Mouse (Mus musculus) gastrocnemius, adult 2 months (tissue): ENCODE results near the gene C8b. TPM values are rescaled to one million over a fixed set of nuclear protein-coding genes. Genes with fewer than 3 reads are reported as not detected.

Source experiments
- DNase-seq: peaks from one replicate; pipeline ENCODE4 v3.0.0; 2022
- H3K27ac ChIP-seq: fragments of 200-600 bp; 2 replicates; pipeline ENCODE4 v1.8.1; 2022; ENCODE audit warnings: mild to moderate bottlenecking
- H3K4me3 ChIP-seq: fragments of 200-600 bp; 2 replicates; pipeline ENCODE4 v1.8.1; 2022; ENCODE audit warnings: mild to moderate bottlenecking, moderate library complexity
- CTCF ChIP-seq: fragments of 200-600 bp; IDR thresholded peaks from 2 replicates; pipeline ENCODE4 v1.8.1; 2022; ENCODE audit warnings: antibody characterized with exemption, mild to moderate bottlenecking, moderate library complexity
- intact Hi-C: fragments of 180-260 bp; cut with DNase I; formaldehyde crosslinking; loops from one replicate; pipeline ENCODE4 v1.15.1; 2025
- long read RNA-seq, 2 experiments: library from polyadenylated mRNA; stranded (forward); transcript quantifications; one replicate each; pipeline ENCODE4 v2.0.0; 2021
- total RNA-seq, 2 experiments: library from RNA; stranded (reverse); gene quantifications; 2 replicates each; pipeline ENCODE4 v1.2.3; 2021

Gene C8b
- not detected for total RNA-seq
- long read RNA-seq, experiment 1, result 0 reads
- long read RNA-seq, experiment 2, result 0 reads

DNA sequence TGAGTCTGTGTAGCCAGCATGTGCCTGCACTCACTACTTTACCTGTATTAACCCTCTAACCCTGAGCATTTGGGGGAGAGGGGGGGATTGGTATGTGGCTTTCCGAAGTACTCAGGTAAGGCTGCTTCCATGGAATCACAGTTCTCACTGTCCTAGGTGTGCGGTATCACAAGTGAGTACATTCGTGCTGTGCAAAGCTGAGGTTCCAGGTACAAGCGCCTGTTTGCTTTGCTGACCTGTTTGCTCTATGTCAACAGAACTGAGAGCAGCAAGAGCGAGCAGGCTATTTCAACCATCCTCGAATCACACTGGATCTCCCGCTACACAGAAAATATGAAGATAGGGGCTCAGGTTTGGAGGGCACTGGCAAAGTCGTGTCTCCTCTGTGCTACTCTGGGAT, at the start of gene C8b:
Gene C8b (plus strand): TSS at position 253 of the 400 bp plus-strand sequence.
- intact Hi-C loops, result no loop called here
- Histone ChIP-seq H3K27ac (no peak within 1 kb of the TSS), H3K4me3 (no peak within 1 kb of the TSS)
- DNase-seq, result no peak
- TF ChIP-seq CTCF, result no peak

DNA sequence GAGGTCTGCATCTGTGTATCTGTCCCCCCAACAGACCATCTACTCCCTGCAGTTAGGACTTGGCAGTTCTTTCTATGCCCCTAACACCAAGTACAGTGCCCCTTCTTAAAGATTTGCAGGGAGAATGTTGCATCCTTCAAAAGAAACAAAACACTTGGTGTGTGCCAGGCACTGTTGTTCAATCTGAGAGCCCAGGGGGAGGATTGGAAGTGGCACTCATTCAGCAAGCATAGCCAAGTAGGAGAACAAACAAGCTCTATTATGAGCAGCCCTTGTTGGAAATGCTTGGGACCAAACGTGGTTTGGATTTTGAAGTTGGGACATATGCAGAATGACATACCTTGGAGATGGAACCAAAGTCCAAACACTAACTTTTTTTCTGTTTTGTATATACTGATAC, 49.6 kb upstream of the C8b start:
- DNase-seq, result no peak
- TF ChIP-seq CTCF, result no peak
- no peak overlapping the region for H3K4me3 ChIP-seq
- intact Hi-C loops, result no loop called here
- no peak overlapping the region for H3K27ac ChIP-seq

GRCm38 (mm10) chr4:104718973-104719795, 46.9 kb upstream of the C8b start:
- Histone ChIP-seq H3K4me3 (no peak overlapping the region), H3K27ac (no peak overlapping the region)
- intact Hi-C loops, result no loop called here
- no peak for DNase-seq
- TF ChIP-seq CTCF, result no peak

- intact Hi-C loops, result no loop called here
- no peak for TF ChIP-seq CTCF
- Histone ChIP-seq H3K27ac (no peak overlapping the region), H3K4me3 (no peak overlapping the region)
- DNase-seq, result no peak
These were observed 42.5 kb upstream of the C8b start for GRCm38 (mm10) chr4:104723527-104724045.

DNA sequence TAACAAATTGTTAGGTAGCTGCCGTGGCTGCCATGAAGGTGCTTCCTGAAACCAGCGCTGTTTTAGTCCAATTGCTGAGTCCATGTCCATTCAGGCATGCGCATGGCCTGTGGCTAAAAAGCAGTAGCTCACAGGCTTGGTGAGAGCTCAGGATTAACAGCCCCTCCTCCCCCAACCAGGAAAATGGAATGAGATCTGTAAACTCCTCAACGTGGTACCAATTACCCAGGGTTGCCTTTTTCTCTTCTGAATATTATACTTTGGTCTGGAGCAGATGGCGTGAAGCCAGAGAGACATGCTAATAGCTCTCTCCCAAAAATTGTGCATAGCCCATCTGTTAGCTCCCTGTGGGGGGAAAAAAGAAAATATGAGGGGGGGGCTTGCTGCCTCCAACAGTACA, 41.9 kb upstream of the C8b start:
- no peak for TF ChIP-seq CTCF
- no peak overlapping the region for H3K27ac ChIP-seq
- H3K4me3 ChIP-seq, result no peak overlapping the region
- no peak for DNase-seq
- intact Hi-C loops, result no loop called here

DNA sequence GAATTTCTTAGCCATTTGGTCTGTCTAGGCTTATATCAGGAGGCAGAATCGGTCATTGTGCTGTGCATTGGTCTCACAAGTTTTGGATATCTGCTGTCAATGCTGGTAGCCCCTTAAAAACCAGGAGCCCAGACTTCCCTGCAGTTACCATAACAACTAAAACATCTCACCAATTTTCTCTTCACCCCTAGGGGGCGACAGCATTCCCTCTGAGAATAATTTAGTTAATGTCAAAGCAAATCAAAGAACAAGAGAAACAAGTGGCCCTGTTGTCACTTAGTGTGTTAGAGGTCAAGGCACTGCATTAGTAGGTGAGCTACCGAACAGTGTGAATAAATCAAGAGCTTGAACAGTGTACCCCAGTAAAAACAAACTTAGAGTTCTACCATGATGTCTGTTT, 40.4 kb upstream of the C8b start:
- peak; percentile 43 for TF ChIP-seq CTCF
- Histone ChIP-seq H3K4me3 (no peak overlapping the region), H3K27ac (no peak overlapping the region)
- intact Hi-C loops, result no loop called here
- no peak for DNase-seq

GRCm38 (mm10) chr4:104729185-104729584, 36.9 kb upstream of the C8b start:
- H3K4me3 ChIP-seq, result no peak overlapping the region
- no peak overlapping the region for H3K27ac ChIP-seq
- no peak for TF ChIP-seq CTCF
- no peak for DNase-seq
- intact Hi-C loops, result no loop called here

GRCm38 (mm10) chr4:104746500-104746899, 19.6 kb upstream of the C8b start:
- no peak for DNase-seq
- Histone ChIP-seq H3K4me3 (no peak overlapping the region), H3K27ac (no peak overlapping the region)
- intact Hi-C loops, result no loop called here
- no peak for TF ChIP-seq CTCF

- DNase-seq, result no peak
- no peak overlapping the region for H3K27ac ChIP-seq
- intact Hi-C loops, result no loop called here
- no peak overlapping the region for H3K4me3 ChIP-seq
- TF ChIP-seq CTCF, result no peak
These were observed 12.0 kb upstream of the C8b start for GRCm38 (mm10) chr4:104754090-104754489.

- no peak for TF ChIP-seq CTCF
- no peak overlapping the region for H3K27ac ChIP-seq
- no peak for DNase-seq
- intact Hi-C loops, result no loop called here
- no peak overlapping the region for H3K4me3 ChIP-seq
These were observed 5.1 kb upstream of the C8b start for GRCm38 (mm10) chr4:104760878-104761624.

DNA sequence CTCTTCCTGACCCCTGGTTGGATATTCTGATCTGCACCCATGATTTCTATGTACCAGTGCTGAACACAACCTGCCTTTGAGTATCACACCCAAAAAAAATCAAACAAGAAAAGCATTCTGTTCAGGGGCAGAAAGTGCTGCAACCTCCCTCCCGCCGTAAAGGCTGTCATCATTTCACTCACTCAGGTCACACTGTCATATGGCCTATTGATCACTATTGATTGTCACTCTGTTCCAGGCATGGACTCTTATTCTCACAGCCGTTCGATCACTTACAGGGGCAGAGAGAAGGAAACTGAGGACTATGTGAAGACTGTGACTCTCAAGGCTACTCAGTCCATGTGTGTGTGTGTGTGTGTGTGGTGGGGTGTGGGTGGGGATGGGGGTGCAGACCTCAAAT, 2.1 kb downstream of the C8b start:
- intact Hi-C loops, result no loop called here
- no peak overlapping the region for H3K4me3 ChIP-seq
- no peak for DNase-seq
- no peak overlapping the region for H3K27ac ChIP-seq
- no peak for TF ChIP-seq CTCF

DNA sequence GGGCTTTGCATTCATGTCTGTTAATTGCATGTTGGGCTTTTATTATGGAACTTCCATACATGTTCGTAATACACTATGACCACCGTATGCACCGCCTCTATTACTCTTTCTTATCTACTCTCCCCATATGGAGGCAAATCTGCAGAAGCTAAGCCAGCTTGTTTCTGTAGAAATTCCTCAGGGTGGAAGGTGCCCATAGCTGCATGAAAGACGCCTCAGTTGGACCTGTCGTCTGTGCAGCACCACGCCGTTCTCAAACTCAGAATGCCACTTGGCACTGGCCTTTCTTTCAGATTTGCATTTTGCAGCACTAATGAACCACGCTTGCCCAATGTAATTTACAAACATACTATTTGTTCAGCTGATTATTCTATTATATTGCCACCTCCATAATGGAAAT, 3.5 kb downstream of the C8b start:
- TF ChIP-seq CTCF, result no peak
- no peak for DNase-seq
- intact Hi-C loops, result no loop called here
- no peak overlapping the region for H3K27ac ChIP-seq
- no peak overlapping the region for H3K4me3 ChIP-seq

GRCm38 (mm10) chr4:104770331-104770730, 4.2 kb downstream of the C8b start:
- DNase-seq, result no peak
- H3K4me3 ChIP-seq, result no peak overlapping the region
- TF ChIP-seq CTCF, result no peak
- no peak overlapping the region for H3K27ac ChIP-seq
- intact Hi-C loops, result no loop called here
